Mouse (Mus musculus) MEL (cell line): ENCODE results near the gene Camta1. TPM values are rescaled to one million over a fixed set of nuclear protein-coding genes. Genes with fewer than 3 reads are reported as not detected.

Experiments used
- DNase-seq: peaks from one replicate; pipeline ENCODE4 v3.0.0; 2011; ENCODE audit warnings: low read depth, low spot score
- H3K27ac ChIP-seq: 2 replicates; pipeline ENCODE4 v1.5.1; 2012; ENCODE audit warnings: low read depth, mild to moderate bottlenecking, control low read depth, low read length, moderate library complexity; ENCODE audit not compliant: control insufficient read depth
- H3K27me3 ChIP-seq, 2 experiments: fragments of 150-350 bp in 1 of 2; sonication (generic) in 1 of 2; 2 replicates each; pipeline ENCODE4 v1.6.1; 2012; ENCODE audit warnings: low read length in 2 of 2, mild to moderate bottlenecking in 2 of 2, improper control_type of control experiment in 1 of 2, moderate library complexity in 1 of 2; ENCODE audit not compliant: insufficient read depth in 2 of 2, control insufficient read depth in 1 of 2
- H3K36me3 ChIP-seq, 2 experiments: 2 replicates each; pipeline ENCODE4 v1.6.1; 2012 to 2014; ENCODE audit warnings: low read length in 2 of 2, improper control_type of control experiment in 1 of 2, inconsistent platforms in 1 of 2, mild to moderate bottlenecking in 1 of 2; ENCODE audit not compliant: insufficient read depth in 2 of 2, control insufficient read depth in 1 of 2
- H3K4me1 ChIP-seq, 2 experiments: fragments of 150-350 bp in 1 of 2; sonication (generic) in 1 of 2; 2 replicates each; pipeline ENCODE4 v1.6.1; 2012; ENCODE audit warnings: low read length in 2 of 2, improper control_type of control experiment in 1 of 2, mild to moderate bottlenecking in 1 of 2; ENCODE audit not compliant: insufficient read depth in 2 of 2, control insufficient read depth in 1 of 2
- H3K4me3 ChIP-seq, 2 experiments: fragments of 150-350 bp in 1 of 2; sonication (generic) in 1 of 2; 2 replicates each; pipeline ENCODE4 v1.5.1; 2012; ENCODE audit warnings: low read depth in 2 of 2, low read length in 2 of 2, mild to moderate bottlenecking in 2 of 2, moderate library complexity in 2 of 2, control low read depth in 1 of 2, improper control_type of control experiment in 1 of 2; ENCODE audit not compliant: control insufficient read depth in 1 of 2, insufficient read depth in 1 of 2
- H3K79me2 ChIP-seq: 2 replicates; pipeline ENCODE4 v1.6.1; 2012; ENCODE audit warnings: mild to moderate bottlenecking, low read length, moderate library complexity; ENCODE audit not compliant: control insufficient read depth, poor library complexity, insufficient read depth
- H3K9ac ChIP-seq: 2 replicates; pipeline ENCODE4 v1.6.1; 2012; ENCODE audit warnings: low read depth, mild to moderate bottlenecking, control low read depth, low read length, moderate library complexity; ENCODE audit not compliant: control insufficient read depth, poor library complexity, severe bottlenecking
- H3K9me3 ChIP-seq: fragments of 150-350 bp; sonication (generic); replicated peaks from 2 replicates; pipeline ENCODE4 v1.6.1; 2012; ENCODE audit warnings: mild to moderate bottlenecking, low read length, improper control_type of control experiment, moderate library complexity; ENCODE audit not compliant: insufficient read depth
- BHLHE40 ChIP-seq: IDR thresholded peaks from 2 replicates; pipeline ENCODE4 v1.6.1; 2012; ENCODE audit warnings: low read depth, mild to moderate bottlenecking, inconsistent platforms, low read length, improper control_type of control experiment, borderline replicate concordance
- CHD1 ChIP-seq: IDR thresholded peaks from 2 replicates; pipeline ENCODE4 v1.6.1; 2012; ENCODE audit warnings: low read depth, mild to moderate bottlenecking, inconsistent platforms, low read length, improper control_type of control experiment
- CTCF ChIP-seq, 3 experiments: IDR thresholded peaks in 2 of 3; conservative IDR thresholded peaks in 1 of 3; 2 replicates each; pipeline ENCODE4 v1.5.1; 2011 to 2012; ENCODE audit warnings: low read length in 3 of 3, low read depth in 2 of 3, mild to moderate bottlenecking in 2 of 3, improper control_type of control experiment in 1 of 3, inconsistent platforms in 1 of 3, mixed read lengths in 1 of 3, moderate library complexity in 1 of 3; ENCODE audit not compliant: control insufficient read depth in 1 of 3, insufficient read depth in 1 of 3, poor library complexity in 1 of 3, severe bottlenecking in 1 of 3
- EP300 ChIP-seq, 2 experiments: IDR thresholded peaks; 2 replicates each; pipeline ENCODE4 v1.6.1; 2011; ENCODE audit warnings: improper control_type of control experiment in 2 of 2, low read length in 2 of 2, low read depth in 1 of 2, mild to moderate bottlenecking in 1 of 2
- ETS1 ChIP-seq: IDR thresholded peaks from 2 replicates; pipeline ENCODE4 v1.6.1; 2012; ENCODE audit warnings: low read depth, mild to moderate bottlenecking, inconsistent platforms, low read length, improper control_type of control experiment, moderate library complexity
- MAFK ChIP-seq: IDR thresholded peaks from 2 replicates; pipeline ENCODE4 v1.6.1; 2011; ENCODE audit warnings: low read depth, mild to moderate bottlenecking, low read length, improper control_type of control experiment, borderline replicate concordance
- MXI1 ChIP-seq: IDR thresholded peaks from 2 replicates; pipeline ENCODE4 v1.6.1; 2011; ENCODE audit warnings: mild to moderate bottlenecking, low read depth, low read length, improper control_type of control experiment
- NRF1 ChIP-seq: IDR thresholded peaks from 2 replicates; pipeline ENCODE4 v1.6.1; 2014; ENCODE audit warnings: low read depth, mild to moderate bottlenecking, inconsistent platforms, low read length, improper control_type of control experiment, moderate library complexity; ENCODE audit not compliant: poor library complexity, insufficient read depth, severe bottlenecking
- POLR2AphosphoS5 ChIP-seq: IDR thresholded peaks from 2 replicates; pipeline ENCODE4 v1.6.1; 2012; ENCODE audit warnings: low read depth, borderline replicate concordance, mild to moderate bottlenecking, inconsistent platforms, low read length, moderate library complexity, mixed read lengths
- RAD21 ChIP-seq: IDR thresholded peaks from 2 replicates; pipeline ENCODE4 v1.6.1; 2011; ENCODE audit warnings: mild to moderate bottlenecking, low read depth, low read length, improper control_type of control experiment
- TAL1 ChIP-seq: IDR thresholded peaks from 2 replicates; pipeline ENCODE4 v1.6.1; 2012; ENCODE audit warnings: mild to moderate bottlenecking, inconsistent platforms, low read length, moderate library complexity, mixed read lengths
- TBP ChIP-seq: IDR thresholded peaks from 2 replicates; pipeline ENCODE4 v1.8.0; 2011; ENCODE audit warnings: low read depth, low read length, improper control_type of control experiment
- USF1 ChIP-seq: IDR thresholded peaks from 2 replicates; pipeline ENCODE4 v1.6.1; 2014; ENCODE audit warnings: low read depth, mild to moderate bottlenecking, inconsistent platforms, low read length, improper control_type of control experiment, moderate library complexity
- USF2 ChIP-seq, 2 experiments: IDR thresholded peaks; 2 replicates each; pipeline ENCODE4 v1.6.1; 2011 to 2012; ENCODE audit warnings: improper control_type of control experiment in 2 of 2, low read length in 2 of 2, borderline replicate concordance in 1 of 2, inconsistent platforms in 1 of 2, low read depth in 1 of 2, mild to moderate bottlenecking in 1 of 2; ENCODE audit not compliant: insufficient read depth in 1 of 2
- ZC3H11A ChIP-seq: IDR thresholded peaks from 2 replicates; pipeline ENCODE4 v1.6.1; 2012; ENCODE audit warnings: low read depth, mild to moderate bottlenecking, inconsistent platforms, low read length, improper control_type of control experiment
- ZKSCAN1 ChIP-seq: IDR thresholded peaks from 2 replicates; pipeline ENCODE4 v1.6.1; 2012; ENCODE audit warnings: low read depth, mild to moderate bottlenecking, inconsistent platforms, low read length, improper control_type of control experiment, moderate library complexity
- polyA plus RNA-seq, 2 experiments: library from polyadenylated mRNA; stranded (reverse) in 1 of 2; unstranded in 1 of 2; fragments of >175 nt in 1 of 2; fragments of >200 nt in 1 of 2; gene quantifications; 2 replicates each; pipeline versions ENCODE4 v1.2.1 to v1.2.4; 2012; ENCODE audit warnings: low replicate concordance in 2 of 2, low read depth in 1 of 2; ENCODE audit not compliant: insufficient read length in 2 of 2, insufficient read depth in 1 of 2, missing spikeins in 1 of 2
- total RNA-seq: library from RNA; depleted of rRNA; stranded (reverse); fragments of 300-350 nt; gene quantifications from 2 replicates; pipeline ENCODE4 v1.2.3, GENCODE M21; 2012

Camta1 gene
- total and polyA plus RNA-seq, 3 experiments: 28.2 to 87.5 TPM; not detected in 1

DNA sequence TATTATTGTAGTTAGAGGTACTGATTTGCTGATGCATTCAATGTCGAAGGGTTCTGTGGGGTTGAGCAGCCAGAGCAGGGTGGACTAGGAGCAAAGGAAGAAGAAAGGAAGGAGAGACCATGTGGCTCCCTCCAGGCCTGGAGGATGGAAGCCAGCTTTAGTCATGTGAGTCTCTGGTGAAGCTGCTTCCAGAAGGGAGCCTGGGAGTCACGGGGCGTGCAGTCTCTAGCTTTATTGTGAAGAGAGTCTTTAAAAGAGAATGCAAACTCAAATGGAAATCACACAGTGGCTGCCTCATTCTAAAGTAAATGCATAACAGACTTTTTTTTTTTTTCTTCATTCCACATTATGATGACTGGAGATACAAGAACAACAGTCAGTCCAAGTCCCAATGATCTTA, 450.7 kb downstream of the Camta1 start:
- no peaks in the 10 kb centered on the region for H3K9me3 ChIP-seq
- TF ChIP-seq ETS1 (no peak), EP300 (IDR thresholded peaks at IDR 0.05; ENCODE audit: low read depth in 1 of 2, low read length in 2 of 2) (no peak), CHD1 (no peak), POLR2AphosphoS5 (no peak), ZKSCAN1 (no peak), ZC3H11A (no peak), MXI1 (no peak), RAD21 (no peak), CTCF (IDR thresholded peaks at IDR 0.05 in 2 of 3, conservative IDR thresholded peaks at IDR 0.05 in 1 of 3; ENCODE audit: control insufficient read depth in 1 of 3, insufficient read depth in 1 of 3, low read depth in 2 of 3, low read length in 3 of 3, poor library complexity in 1 of 3, severe bottlenecking in 1 of 3) (no peak), USF2 (IDR thresholded peaks at IDR 0.05; ENCODE audit: borderline replicate concordance in 1 of 2, insufficient read depth in 1 of 2, low read depth in 1 of 2, low read length in 2 of 2) (no peak), BHLHE40 (no peak), TBP (no peak), TAL1 (no peak)
- TF ChIP-seq, all 39 proteins: peak for 0
- no peak overlapping the region for H3K9ac ChIP-seq
- H3K4me1 ChIP-seq: no peaks in the 10 kb centered on the region
- no peak overlapping the region for H3K4me3 ChIP-seq
- no peak overlapping the region for H3K27ac ChIP-seq
- DNase-seq: no peak
- H3K27me3 ChIP-seq: no peaks in the 10 kb centered on the region
- no peaks in the 10 kb centered on the region for H3K79me2 ChIP-seq
- H3K36me3 ChIP-seq: no peaks in the 10 kb centered on the region

DNA sequence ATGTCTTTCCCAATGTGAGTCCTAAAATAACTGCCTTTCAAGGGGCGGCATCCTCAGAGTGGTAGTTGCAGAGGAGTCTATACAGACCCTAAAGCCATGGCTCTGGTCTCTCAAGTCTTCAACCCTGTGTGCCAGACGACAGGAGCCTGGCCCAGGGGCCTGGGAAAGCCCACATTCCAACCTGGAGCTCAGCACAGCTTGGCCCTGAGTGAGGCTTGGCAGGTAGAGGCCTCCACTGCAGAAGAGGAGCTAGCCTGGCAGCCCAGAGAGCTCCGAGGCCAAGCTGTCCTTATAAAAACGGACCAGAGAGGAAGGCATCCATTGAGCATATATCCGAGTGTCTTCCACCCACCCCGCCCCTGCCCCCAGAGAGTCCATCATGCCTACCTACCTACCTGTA, 452.4 kb downstream of the Camta1 start:
- H3K27ac ChIP-seq: no peak overlapping the region
- no peak overlapping the region for H3K9ac ChIP-seq
- DNase-seq: no peak
- H3K36me3 ChIP-seq: no peaks in the 10 kb centered on the region
- H3K4me1 ChIP-seq: no peaks in the 10 kb centered on the region
- no peak for TF ChIP-seq TAL1
- TF ChIP-seq RAD21: no peak
- no peak for TF ChIP-seq BHLHE40
- no peak for TF ChIP-seq NRF1
- TF ChIP-seq MAFK: no peak
- TF ChIP-seq CHD1: no peak
- no peak for TF ChIP-seq USF1
- no peaks in the 10 kb centered on the region for H3K9me3 ChIP-seq
- H3K4me3 ChIP-seq: no peak overlapping the region
- no peaks in the 10 kb centered on the region for H3K79me2 ChIP-seq
- no peaks in the 10 kb centered on the region for H3K27me3 ChIP-seq
